Mouse (Mus musculus): Measurements from ENCODE around the gene Arntl. TPM values are rescaled to one million over a fixed set of nuclear protein-coding genes. Genes with fewer than 3 reads are reported as not detected.

The Arntl gene
- polyA plus RNA-seq, 2 experiments = 4.1 to 4.6 TPM

DNA sequence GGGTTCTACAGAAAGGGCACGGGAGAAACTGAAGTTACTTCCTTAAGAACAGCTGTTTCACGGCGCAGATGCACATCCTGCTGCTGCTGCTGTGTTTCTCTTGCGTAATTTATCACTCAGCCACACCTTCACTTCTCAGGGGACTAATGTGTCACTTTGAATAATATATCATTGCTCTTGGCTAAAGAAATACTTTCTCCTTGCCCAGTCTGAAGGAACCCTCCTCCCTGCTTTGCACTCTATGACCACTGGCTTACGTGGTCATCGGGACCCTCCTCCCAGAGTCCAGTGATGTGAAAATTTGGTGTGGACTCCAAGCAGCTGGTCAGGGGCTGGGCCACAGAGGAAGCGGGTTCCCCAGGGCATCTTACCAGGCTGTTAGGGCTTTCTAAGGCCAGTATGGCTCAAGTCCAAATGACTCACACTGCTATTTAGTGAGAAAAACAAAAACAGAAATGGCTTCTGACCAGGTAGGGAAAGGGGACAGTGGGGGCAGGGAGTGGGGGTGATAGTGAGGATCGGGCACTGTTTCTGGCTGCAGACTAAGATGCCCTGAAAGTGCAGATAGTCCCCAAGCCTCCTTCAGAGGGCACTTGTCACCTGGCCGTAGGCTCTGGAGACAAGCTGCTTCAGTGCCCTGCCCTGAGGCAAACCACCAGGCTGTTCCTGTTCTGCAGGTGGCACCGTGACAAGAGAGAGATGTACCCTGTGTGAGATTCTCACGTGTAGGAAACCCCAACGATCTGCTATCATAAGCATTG, 34.8 kb downstream of the Arntl start:
- TF ChIP-seq EP300 (IDR thresholded peaks at IDR 0.05; ENCODE audit: low read depth) (no peak), CTCF (IDR thresholded peaks at IDR 0.05; ENCODE audit: low read depth) (no peak)
- WGBS (ENCODE audit: insufficient replicate concordance) = 42% methylated on average over 12 of the region's 12 CpGs
- Histone ChIP-seq H3K27ac (no peak overlapping the region), H3K4me2 (ENCODE audit: low read depth) (no peak overlapping the region), H3K4me1 (replicated peaks; ENCODE audit: control insufficient read depth in 2 of 2, insufficient read depth in 2 of 2, low read length in 1 of 2) (peaks cover 0 to 11% of the 10 kb centered on the region in 2 experiments; a peak in 2 of 4 replicates), H3K36me3 (replicated peaks; ENCODE audit: control insufficient read depth, insufficient read depth, low read depth) (no peaks in the 10 kb centered on the region), H3K9ac (replicated peaks) (no peak overlapping the region), H3K27me3 (ENCODE audit: control insufficient read depth, insufficient read depth, low read length) (no peaks in the 10 kb centered on the region), H3K4me3 (ENCODE audit: insufficient read depth in 1 of 2, low read depth in 2 of 2, low read length in 2 of 2) (no peak overlapping the region), H3K9me3 (ENCODE audit: control insufficient read depth, low read length) (no peaks in the 10 kb centered on the region)
- DNase-seq (ENCODE audit: low read depth in 3 of 3, low spot score in 3 of 3) (no peak), ATAC-seq (ENCODE audit: insufficient read depth) (no peak)

DNA sequence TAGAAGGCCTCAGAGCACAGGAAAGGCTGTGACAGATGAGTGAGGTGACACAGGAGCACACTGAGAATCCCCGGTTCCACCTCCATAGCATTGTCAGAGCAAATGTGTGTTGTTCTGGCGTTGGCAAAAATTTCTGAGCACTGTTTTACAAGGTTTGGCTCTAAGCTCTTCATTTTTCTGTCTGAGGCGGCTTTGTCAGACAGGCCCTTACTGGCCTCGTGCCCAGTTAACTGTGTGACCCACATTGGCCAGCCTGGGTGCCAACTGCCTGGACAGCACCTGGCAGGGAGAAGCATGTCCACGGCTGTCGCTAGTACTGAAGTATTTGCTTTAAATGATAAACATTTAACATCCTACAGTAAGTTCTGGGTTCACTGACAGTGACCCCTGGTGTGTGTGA, 35.4 kb downstream of the Arntl start:
- Histone ChIP-seq H3K4me3 (ENCODE audit: insufficient read depth in 1 of 2, low read depth in 2 of 2, low read length in 2 of 2) (no peak overlapping the region), H3K27ac (no peak overlapping the region), H3K4me1 (replicated peaks; ENCODE audit: control insufficient read depth in 2 of 2, insufficient read depth in 2 of 2, low read length in 1 of 2) (peaks cover 0 to 11% of the 10 kb centered on the region in 2 experiments; a peak in 2 of 4 replicates), H3K36me3 (replicated peaks; ENCODE audit: control insufficient read depth, insufficient read depth, low read depth) (no peaks in the 10 kb centered on the region), H3K9me3 (ENCODE audit: control insufficient read depth, low read length) (no peaks in the 10 kb centered on the region), H3K9ac (replicated peaks) (no peak overlapping the region), H3K27me3 (ENCODE audit: control insufficient read depth, insufficient read depth, low read length) (no peaks in the 10 kb centered on the region), H3K4me2 (ENCODE audit: low read depth) (no peak overlapping the region)
- TF ChIP-seq EP300 (IDR thresholded peaks at IDR 0.05; ENCODE audit: low read depth) (no peak), CTCF (IDR thresholded peaks at IDR 0.05; ENCODE audit: low read depth) (no peak)
- ATAC-seq (ENCODE audit: insufficient read depth) (no peak), DNase-seq (ENCODE audit: low read depth in 3 of 3, low spot score in 3 of 3) (no peak)
- 55% methylated on average over 6 of the region's 6 CpGs for WGBS (ENCODE audit: insufficient replicate concordance)

DNA sequence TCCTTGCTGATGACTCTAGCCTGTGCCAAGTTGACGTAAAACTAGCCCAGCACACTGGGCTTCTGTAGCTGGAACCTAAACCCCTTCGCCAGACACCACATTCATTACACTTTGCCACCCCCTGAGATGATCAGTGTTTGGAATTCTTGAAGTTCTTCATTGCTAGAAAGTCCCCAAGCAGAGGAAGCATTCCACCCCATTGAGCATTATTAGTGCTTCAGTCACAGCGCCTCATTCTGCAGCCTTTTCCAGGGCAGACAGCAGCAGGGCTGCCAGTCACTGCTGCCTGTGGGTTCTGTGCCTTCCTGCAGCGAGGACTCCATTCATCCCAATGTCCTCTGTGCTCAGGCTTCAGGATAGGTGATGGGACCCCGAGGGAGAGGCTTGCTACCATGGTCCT, 37.9 kb downstream of the Arntl start:
- Histone ChIP-seq H3K4me3 (ENCODE audit: insufficient read depth in 1 of 2, low read depth in 2 of 2, low read length in 2 of 2) (no peak overlapping the region), H3K27ac (no peak overlapping the region)

DNA sequence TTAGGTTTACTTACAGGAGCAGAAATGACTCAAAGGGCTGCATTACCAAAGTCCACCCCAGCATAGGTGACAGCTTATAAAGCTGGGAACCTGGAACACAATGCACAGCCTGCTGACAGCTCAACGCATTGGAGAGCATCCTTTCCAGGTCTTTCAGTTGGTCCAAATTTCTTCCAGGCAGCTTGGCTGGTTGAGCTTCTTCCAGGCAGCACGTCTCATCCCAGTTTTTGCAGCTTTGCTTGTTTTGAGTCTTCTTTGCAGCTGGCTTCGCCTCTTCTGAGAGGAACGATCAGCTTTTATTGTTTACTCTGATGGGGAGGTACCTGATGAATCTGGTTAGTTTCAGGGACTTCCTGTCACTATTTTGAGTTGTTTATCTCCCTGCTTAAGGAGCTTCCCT, 39.2 kb downstream of the Arntl start:
- TF ChIP-seq CTCF (IDR thresholded peaks at IDR 0.05; ENCODE audit: low read depth) (no peak), EP300 (IDR thresholded peaks at IDR 0.05; ENCODE audit: low read depth) (no peak)
- Histone ChIP-seq H3K4me1 (replicated peaks; ENCODE audit: control insufficient read depth in 2 of 2, insufficient read depth in 2 of 2, low read length in 1 of 2) (no peaks in the 10 kb centered on the region), H3K9me3 (ENCODE audit: control insufficient read depth, low read length) (no peaks in the 10 kb centered on the region), H3K9ac (replicated peaks) (no peak overlapping the region), H3K4me3 (ENCODE audit: insufficient read depth in 1 of 2, low read depth in 2 of 2, low read length in 2 of 2) (no peak overlapping the region), H3K27ac (no peak overlapping the region), H3K4me2 (ENCODE audit: low read depth) (no peak overlapping the region), H3K27me3 (ENCODE audit: control insufficient read depth, insufficient read depth, low read length) (no peaks in the 10 kb centered on the region), H3K36me3 (replicated peaks; ENCODE audit: control insufficient read depth, insufficient read depth, low read depth) (no peaks in the 10 kb centered on the region)
- ATAC-seq (ENCODE audit: insufficient read depth) (no peak), DNase-seq (ENCODE audit: low read depth in 3 of 3, low spot score in 3 of 3) (no peak)
- 55% methylated on average over 4 of the region's 4 CpGs for WGBS (ENCODE audit: insufficient replicate concordance)

More for the DNA sequence above, 37.9 kb downstream of the Arntl start:
- WGBS (ENCODE audit: insufficient replicate concordance) = 56% methylated on average over 5 of the region's 5 CpGs
- no peak for DNase-seq (ENCODE audit: low read depth in 3 of 3, low spot score in 3 of 3)
- Histone ChIP-seq H3K4me2 (ENCODE audit: low read depth) (no peak overlapping the region), H3K36me3 (replicated peaks; ENCODE audit: control insufficient read depth, insufficient read depth, low read depth) (no peaks in the 10 kb centered on the region), H3K9ac (replicated peaks) (no peak overlapping the region), H3K4me1 (replicated peaks; ENCODE audit: control insufficient read depth in 2 of 2, insufficient read depth in 2 of 2, low read length in 1 of 2) (peaks cover 0 to 5% of the 10 kb centered on the region in 2 experiments; a peak in 2 of 4 replicates), H3K27me3 (ENCODE audit: control insufficient read depth, insufficient read depth, low read length) (no peaks in the 10 kb centered on the region), H3K9me3 (ENCODE audit: control insufficient read depth, low read length) (no peaks in the 10 kb centered on the region)
- TF ChIP-seq EP300 (IDR thresholded peaks at IDR 0.05; ENCODE audit: low read depth) (no peak), CTCF (IDR thresholded peaks at IDR 0.05; ENCODE audit: low read depth) (no peak)
- ATAC-seq (ENCODE audit: insufficient read depth) = no peak

DNA sequence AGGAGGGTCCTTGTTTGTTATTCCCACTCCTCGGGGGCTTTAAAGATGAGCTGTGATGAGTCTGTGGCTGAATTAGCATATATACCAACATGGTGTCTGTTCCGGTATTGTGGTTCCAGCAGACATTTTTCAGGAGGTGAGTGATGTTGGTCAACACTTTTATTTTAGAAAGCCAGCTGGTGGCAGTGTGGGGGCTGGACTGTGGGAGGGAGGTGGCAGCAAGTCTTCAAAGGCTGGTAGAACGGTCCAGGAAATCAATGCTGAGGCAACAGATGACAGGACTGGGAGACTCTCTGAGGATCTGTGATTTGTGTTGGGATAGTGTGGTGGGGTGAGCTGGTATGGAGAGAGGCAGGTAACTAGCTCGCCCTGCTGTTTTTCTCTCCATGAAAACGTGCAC, 39.9 kb downstream of the Arntl start:
- TF ChIP-seq EP300 (IDR thresholded peaks at IDR 0.05; ENCODE audit: low read depth) (no peak), CTCF (IDR thresholded peaks at IDR 0.05; ENCODE audit: low read depth) (no peak)
- Histone ChIP-seq H3K9ac (replicated peaks) (no peak overlapping the region), H3K4me1 (replicated peaks; ENCODE audit: control insufficient read depth in 2 of 2, insufficient read depth in 2 of 2, low read length in 1 of 2) (no peaks in the 10 kb centered on the region), H3K27ac (no peak overlapping the region), H3K9me3 (ENCODE audit: control insufficient read depth, low read length) (no peaks in the 10 kb centered on the region), H3K27me3 (ENCODE audit: control insufficient read depth, insufficient read depth, low read length) (no peaks in the 10 kb centered on the region), H3K4me3 (ENCODE audit: insufficient read depth in 1 of 2, low read depth in 2 of 2, low read length in 2 of 2) (no peak overlapping the region), H3K36me3 (replicated peaks; ENCODE audit: control insufficient read depth, insufficient read depth, low read depth) (no peaks in the 10 kb centered on the region), H3K4me2 (ENCODE audit: low read depth) (no peak overlapping the region)
- ATAC-seq (ENCODE audit: insufficient read depth) (no peak), DNase-seq (ENCODE audit: low read depth in 3 of 3, low spot score in 3 of 3) (no peak)
- whole genome bisulfite sequencing (ENCODE audit: insufficient replicate concordance) = 48% methylated on average over 5 of the region's 5 CpGs

Measured in liver, embryonic 14.5 days (tissue).